Mouse (Mus musculus) limb, embryonic 10.5 days (tissue): ENCODE measurements around the gene Fyco1. TPM values are rescaled to one million over a fixed set of nuclear protein-coding genes. Genes with fewer than 3 reads are reported as not detected.
"Not testable (repeated sequence)": the region's sequence is repeated elsewhere in the genome, so short reads cannot be mapped to it uniquely, and the experiment has no call there.

Source experiments
- DNase-seq: peaks from one replicate; pipeline ENCODE4 v3.0.0-alpha.2; 2017; ENCODE audit warnings: low spot score
- H3K27ac ChIP-seq: fragments of 300-500 bp; sonication (generic); 2 replicates; pipeline ENCODE4 v1.5.1; 2016; ENCODE audit warnings: mild to moderate bottlenecking
- H3K27me3 ChIP-seq: fragments of 300-500 bp; sonication (generic); 2 replicates; pipeline ENCODE4 v1.6.1; 2016; ENCODE audit warnings: low read depth, mild to moderate bottlenecking; ENCODE audit not compliant: poor library complexity, severe bottlenecking
- H3K36me3 ChIP-seq: fragments of 300-500 bp; sonication (generic); 2 replicates; pipeline ENCODE4 v1.6.1; 2016; ENCODE audit warnings: mild to moderate bottlenecking, moderate library complexity
- H3K4me1 ChIP-seq: fragments of 300-500 bp; sonication (generic); 2 replicates; pipeline ENCODE4 v1.6.1; 2016
- H3K4me3 ChIP-seq: fragments of 300-500 bp; sonication (generic); 2 replicates; pipeline ENCODE4 v1.5.1; 2016; ENCODE audit warnings: mild to moderate bottlenecking, moderate library complexity
- H3K9me3 ChIP-seq: fragments of 300-500 bp; sonication (generic); replicated peaks from 2 replicates; pipeline ENCODE4 v1.6.1; 2016; ENCODE audit warnings: mild to moderate bottlenecking
- WGBS: fragments of 180-500 bp; shearing (Covaris S2); methylation state at CpG from one replicate; pipeline ENCODE4 v1.1.7; 2016; 5-methylcytosine and 5-hydroxymethylcytosine counted together
- polyA plus RNA-seq: library from polyadenylated mRNA; unstranded; fragments of >200 nt; fragmentation: Nextera tagmentation; extraction: Ambion mirVana; gene quantifications from 2 replicates; pipeline ENCODE4 v1.2.1, GENCODE M21; 2016

The Fyco1 gene
- polyA plus RNA-seq, 1 experiment from 2014 or later: 10.6 TPM

GRCm38 (mm10) chr9:123806267-123806666 lies 45.4 kb downstream of the Fyco1 start, which contains the start of gene Cxcr6:
TSS of gene Cxcr6 (plus strand) at chr9:123806475.
- Histone ChIP-seq H3K4me3 (no peak within 1 kb of the TSS), H3K4me1 (no peaks in the 10 kb centered on the region), H3K9me3 (no peaks in the 10 kb centered on the region), H3K27me3 (no peaks in the 10 kb centered on the region), H3K36me3 (peaks cover 14% of the 10 kb centered on the region), H3K27ac (no peak within 1 kb of the TSS)
- 88% methylated on average over 5 of the region's 5 CpGs for WGBS
- no peak for DNase-seq

- H3K36me3 ChIP-seq: peaks cover 15% of the 10 kb centered on the region
- H3K4me1 ChIP-seq: no peaks in the 10 kb centered on the region
- H3K4me3 ChIP-seq: no peak overlapping the region
- 95% methylated on average over 2 of the region's 2 CpGs for WGBS
- no peak for DNase-seq
- H3K27me3 ChIP-seq: no peaks in the 10 kb centered on the region
- H3K9me3 ChIP-seq: no peaks in the 10 kb centered on the region
- no peak overlapping the region for H3K27ac ChIP-seq
Measured at GRCm38 (mm10) chr9:123805241-123805640, 46.5 kb downstream of the Fyco1 start.

- Histone ChIP-seq H3K4me1 (no peaks in the 10 kb centered on the region), H3K9me3 (no peaks in the 10 kb centered on the region), H3K36me3 (peaks cover 10% of the 10 kb centered on the region), H3K4me3 (no peak overlapping the region), H3K27me3 (no peaks in the 10 kb centered on the region), H3K27ac (no peak overlapping the region)
- no peak for DNase-seq
Measured at GRCm38 (mm10) chr9:123802896-123803295, 48.8 kb downstream of the Fyco1 start.

- no peaks in the 10 kb centered on the region for H3K4me1 ChIP-seq
- no peaks in the 10 kb centered on the region for H3K27me3 ChIP-seq
- H3K9me3 ChIP-seq: no peaks in the 10 kb centered on the region
- no peak for DNase-seq
- WGBS: 94% methylated on average over 2 of the region's 2 CpGs
- H3K36me3 ChIP-seq: peaks cover 12% of the 10 kb centered on the region
- H3K27ac ChIP-seq: no peak overlapping the region
- no peak overlapping the region for H3K4me3 ChIP-seq
Measured at GRCm38 (mm10) chr9:123802421-123802820, 49.3 kb downstream of the Fyco1 start.

GRCm38 (mm10) chr9:123801527-123801926 lies 50.2 kb downstream of the Fyco1 start:
- no peaks in the 10 kb centered on the region for H3K9me3 ChIP-seq
- no peaks in the 10 kb centered on the region for H3K27me3 ChIP-seq
- H3K27ac ChIP-seq: no peak overlapping the region
- no peaks in the 10 kb centered on the region for H3K4me1 ChIP-seq
- WGBS: 92% methylated on average over 1 of the region's 1 CpGs
- peaks cover 14% of the 10 kb centered on the region for H3K36me3 ChIP-seq
- DNase-seq: no peak
- no peak overlapping the region for H3K4me3 ChIP-seq

- Histone ChIP-seq H3K4me1 (no peaks in the 10 kb centered on the region), H3K4me3 (no peak overlapping the region), H3K27me3 (no peaks in the 10 kb centered on the region), H3K27ac (no peak overlapping the region), H3K9me3 (no peaks in the 10 kb centered on the region), H3K36me3 (peaks cover 47% of the 10 kb centered on the region)
- DNase-seq: peak; percentile 35
- WGBS: 72% methylated on average over 3 of the region's 3 CpGs
Measured at GRCm38 (mm10) chr9:123796174-123796573, 55.5 kb downstream of the Fyco1 start.

- H3K4me3 ChIP-seq: no peak overlapping the region
- no peak overlapping the region for H3K27ac ChIP-seq
- H3K9me3 ChIP-seq: no peaks in the 10 kb centered on the region
- 78% methylated on average over 4 of the region's 4 CpGs for WGBS
- H3K4me1 ChIP-seq: no peaks in the 10 kb centered on the region
- no peak for DNase-seq
- no peaks in the 10 kb centered on the region for H3K27me3 ChIP-seq
- peaks cover 45% of the 10 kb centered on the region for H3K36me3 ChIP-seq
Measured at GRCm38 (mm10) chr9:123788855-123789529, 62.7 kb downstream of the Fyco1 start.

- DNase-seq, H3K36me3 ChIP-seq, H3K27me3 ChIP-seq, H3K4me1 ChIP-seq, H3K27ac ChIP-seq, H3K9me3 ChIP-seq, H3K4me3 ChIP-seq: not testable (repeated sequence)
- WGBS: 38% methylated on average over 2 of the region's 2 CpGs
Measured at GRCm38 (mm10) chr9:123773299-123773698, 78.4 kb downstream of the Fyco1 start.

GRCm38 (mm10) chr9:123769532-123769931 lies 82.2 kb downstream of the Fyco1 start:
- no peaks in the 10 kb centered on the region for H3K9me3 ChIP-seq
- H3K27me3 ChIP-seq: no peaks in the 10 kb centered on the region
- no peak overlapping the region for H3K4me3 ChIP-seq
- 60% methylated on average over 6 of the region's 6 CpGs for WGBS
- H3K36me3 ChIP-seq: no peaks in the 10 kb centered on the region
- no peak overlapping the region for H3K27ac ChIP-seq
- H3K4me1 ChIP-seq: no peaks in the 10 kb centered on the region
- no peak for DNase-seq

GRCm38 (mm10) chr9:123768443-123768842 lies 83.3 kb downstream of the Fyco1 start:
- DNase-seq: no peak
- no peak overlapping the region for H3K4me3 ChIP-seq
- no peaks in the 10 kb centered on the region for H3K4me1 ChIP-seq
- no peaks in the 10 kb centered on the region for H3K27me3 ChIP-seq
- no peak overlapping the region for H3K27ac ChIP-seq
- H3K9me3 ChIP-seq: no peaks in the 10 kb centered on the region
- H3K36me3 ChIP-seq: no peaks in the 10 kb centered on the region
- WGBS: 82% methylated on average over 1 of the region's 1 CpGs

- H3K9me3 ChIP-seq: no peaks in the 10 kb centered on the region
- H3K4me1 ChIP-seq: no peaks in the 10 kb centered on the region
- H3K4me3 ChIP-seq: no peak overlapping the region
- no peak overlapping the region for H3K27ac ChIP-seq
- H3K27me3 ChIP-seq: no peaks in the 10 kb centered on the region
- 90% methylated on average over 3 of the region's 3 CpGs for WGBS
- no peaks in the 10 kb centered on the region for H3K36me3 ChIP-seq
- no peak for DNase-seq
Measured at GRCm38 (mm10) chr9:123766996-123767395, 84.7 kb downstream of the Fyco1 start.

GRCm38 (mm10) chr9:123763771-123764170 lies 87.9 kb downstream of the Fyco1 start:
- Histone ChIP-seq H3K27ac (no peak overlapping the region), H3K27me3 (no peaks in the 10 kb centered on the region), H3K9me3 (no peaks in the 10 kb centered on the region), H3K4me3 (no peak overlapping the region), H3K36me3 (no peaks in the 10 kb centered on the region), H3K4me1 (no peaks in the 10 kb centered on the region)
- 83% methylated on average over 3 of the region's 3 CpGs for WGBS
- DNase-seq: no peak

- 90% methylated on average over 4 of the region's 4 CpGs for WGBS
- no peaks in the 10 kb centered on the region for H3K27me3 ChIP-seq
- no peaks in the 10 kb centered on the region for H3K36me3 ChIP-seq
- no peak overlapping the region for H3K27ac ChIP-seq
- H3K4me1 ChIP-seq: no peaks in the 10 kb centered on the region
- no peak overlapping the region for H3K4me3 ChIP-seq
- H3K9me3 ChIP-seq: no peaks in the 10 kb centered on the region
- no peak for DNase-seq
Measured at GRCm38 (mm10) chr9:123762886-123763285, 88.8 kb downstream of the Fyco1 start.

GRCm38 (mm10) chr9:123760806-123761205 lies 90.9 kb downstream of the Fyco1 start:
- Histone ChIP-seq H3K4me3 (no peak overlapping the region), H3K9me3 (no peaks in the 10 kb centered on the region), H3K4me1 (no peaks in the 10 kb centered on the region), H3K27ac (no peak overlapping the region), H3K36me3 (no peaks in the 10 kb centered on the region), H3K27me3 (no peaks in the 10 kb centered on the region)
- 90% methylated on average over 3 of the region's 3 CpGs for WGBS
- no peak for DNase-seq
